Mouse (Mus musculus): Measurements from ENCODE around the gene Gas2l1. TPM values are rescaled to one million over a fixed set of nuclear protein-coding genes. Genes with fewer than 3 reads are reported as not detected.
A peak's percentile ranks its signal among the peaks of the same experiment; 100 is the strongest.

Gene Gas2l1
- total RNA-seq, 1 experiment: 40.9 TPM

DNA sequence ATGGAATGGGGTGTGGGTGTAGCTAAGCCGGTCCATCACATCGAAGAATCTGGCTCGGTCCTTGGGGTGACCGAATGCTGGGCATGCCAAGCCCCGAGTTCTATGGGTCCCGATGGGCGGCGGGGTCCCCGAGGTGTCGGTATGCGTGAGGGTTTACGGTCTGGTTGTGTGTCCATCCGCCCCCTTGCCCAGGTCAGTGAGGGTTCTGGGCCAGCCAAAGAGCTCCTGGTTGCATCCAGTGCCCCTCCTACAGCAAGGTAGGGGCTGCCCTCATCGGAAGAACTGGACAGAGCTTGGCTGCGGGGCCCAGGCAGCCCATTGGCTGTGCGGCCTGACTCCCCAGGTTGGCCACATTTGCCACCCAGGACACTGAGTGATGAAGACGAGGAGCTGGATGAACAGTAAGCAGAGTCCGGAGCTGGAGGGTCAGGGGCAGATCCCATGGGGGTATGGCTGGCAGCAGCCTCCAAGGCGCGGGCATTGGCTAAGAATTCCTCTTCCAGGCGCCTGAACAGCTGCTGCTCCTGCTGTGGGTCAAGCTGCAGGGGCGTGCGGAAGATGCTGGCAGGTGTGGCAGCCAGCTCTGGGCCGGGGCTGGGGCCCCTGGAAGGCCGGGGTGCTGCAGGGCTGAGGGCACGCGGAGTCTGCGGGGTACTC, 4.2 kb downstream of the Gas2l1 start:
- H3K36me3 ChIP-seq (ENCODE audit: control insufficient read depth, insufficient read depth, low read length, poor library complexity, severe bottlenecking): peaks cover 16% of the 10 kb centered on the region; the same call in 1 of the 2 replicates
- peaks cover 10 to 47% of the 10 kb centered on the region in 2 experiments for H3K4me1 ChIP-seq (ENCODE audit: control insufficient read depth in 2 of 2, insufficient read depth in 2 of 2, low read length in 2 of 2, poor library complexity in 1 of 2)
- peak overlapping the region; percentile 51 to 54; a peak in 3 of 4 replicates for H3K4me3 ChIP-seq (ENCODE audit: insufficient read depth in 1 of 2, low read depth in 1 of 2, low read length in 2 of 2, poor library complexity in 1 of 2, severe bottlenecking in 1 of 2)
- in situ Hi-C loops (cut with MboI; ENCODE audit: low sequenced_read_pairs in 2 of 2, unreplicated experiment in 2 of 2): no loop called here
- peak overlapping the region; percentile 71 for H3K9ac ChIP-seq (ENCODE audit: insufficient read depth, low read depth, low read length, poor library complexity, severe bottlenecking)
- no peak for TF ChIP-seq CHD2 (IDR thresholded peaks at IDR 0.05; ENCODE audit: low read depth, low read length)
- TF ChIP-seq ZC3H11A (IDR thresholded peaks at IDR 0.05; ENCODE audit: borderline replicate concordance, low read depth, low read length): no peak
- TF ChIP-seq MAFK (IDR thresholded peaks at IDR 0.05; ENCODE audit: insufficient read depth, low read depth, low read length): no peak
- TF ChIP-seq ZNF384 (IDR thresholded peaks at IDR 0.05; ENCODE audit: low read depth, low read length): no peak
- TF ChIP-seq HCFC1 (IDR thresholded peaks at IDR 0.05; ENCODE audit: borderline replicate concordance, insufficient read depth, low read length): no peak
- no peak for DNase-seq (ENCODE audit: low read depth, low spot score)
- H3K9me3 ChIP-seq (ENCODE audit: control insufficient read depth, insufficient read depth, low read depth, low read length): no peaks in the 10 kb centered on the region
- H3K27ac ChIP-seq (ENCODE audit: insufficient read depth, low read depth, low read length, poor library complexity, severe bottlenecking): no peak overlapping the region

GRCm38 (mm10) chr11:5059704-5060156, 5.4 kb downstream of the Gas2l1 start:
- H3K9ac ChIP-seq (ENCODE audit: insufficient read depth, low read depth, low read length, poor library complexity, severe bottlenecking): no peak overlapping the region; the same call in 1 of the 2 replicates
- DNase-seq (ENCODE audit: low read depth, low spot score): peak; percentile 67
- TF ChIP-seq CHD2 (IDR thresholded peaks at IDR 0.05; ENCODE audit: low read depth, low read length) (no peak), ZC3H11A (IDR thresholded peaks at IDR 0.05; ENCODE audit: borderline replicate concordance, low read depth, low read length) (no peak), HCFC1 (IDR thresholded peaks at IDR 0.05; ENCODE audit: borderline replicate concordance, insufficient read depth, low read length) (no peak), ZNF384 (IDR thresholded peaks at IDR 0.05; ENCODE audit: low read depth, low read length) (no peak), MAFK (IDR thresholded peaks at IDR 0.05; ENCODE audit: insufficient read depth, low read depth, low read length) (no peak)
- no peaks in the 10 kb centered on the region for H3K9me3 ChIP-seq (ENCODE audit: control insufficient read depth, insufficient read depth, low read depth, low read length)
- peaks cover 10 to 54% of the 10 kb centered on the region in 2 experiments for H3K4me1 ChIP-seq (ENCODE audit: control insufficient read depth in 2 of 2, insufficient read depth in 2 of 2, low read length in 2 of 2, poor library complexity in 1 of 2)
- in situ Hi-C loops (cut with MboI; ENCODE audit: low sequenced_read_pairs in 2 of 2, unreplicated experiment in 2 of 2): no loop called here
- no peak overlapping the region for H3K27ac ChIP-seq (ENCODE audit: insufficient read depth, low read depth, low read length, poor library complexity, severe bottlenecking)
- no peak overlapping the region for H3K4me3 ChIP-seq (ENCODE audit: insufficient read depth in 1 of 2, low read depth in 1 of 2, low read length in 2 of 2, poor library complexity in 1 of 2, severe bottlenecking in 1 of 2)
- H3K36me3 ChIP-seq (ENCODE audit: control insufficient read depth, insufficient read depth, low read length, poor library complexity, severe bottlenecking): peaks cover 16% of the 10 kb centered on the region; the same call in 1 of the 2 replicates

- Histone ChIP-seq H3K9ac (ENCODE audit: insufficient read depth, low read depth, low read length, poor library complexity, severe bottlenecking) (no peak overlapping the region), H3K27ac (ENCODE audit: insufficient read depth, low read depth, low read length, poor library complexity, severe bottlenecking) (no peak overlapping the region), H3K4me3 (ENCODE audit: insufficient read depth in 1 of 2, low read depth in 1 of 2, low read length in 2 of 2, poor library complexity in 1 of 2, severe bottlenecking in 1 of 2) (no peak overlapping the region), H3K4me1 (ENCODE audit: control insufficient read depth in 2 of 2, insufficient read depth in 2 of 2, low read length in 2 of 2, poor library complexity in 1 of 2) (peaks cover 10 to 54% of the 10 kb centered on the region in 2 experiments), H3K36me3 (ENCODE audit: control insufficient read depth, insufficient read depth, low read length, poor library complexity, severe bottlenecking) (peaks cover 16% of the 10 kb centered on the region; the same call in 1 of the 2 replicates), H3K9me3 (ENCODE audit: control insufficient read depth, insufficient read depth, low read depth, low read length) (no peaks in the 10 kb centered on the region)
- DNase-seq (ENCODE audit: low read depth, low spot score): no peak
- no peak for TF ChIP-seq MAFK (IDR thresholded peaks at IDR 0.05; ENCODE audit: insufficient read depth, low read depth, low read length)
- no peak for TF ChIP-seq HCFC1 (IDR thresholded peaks at IDR 0.05; ENCODE audit: borderline replicate concordance, insufficient read depth, low read length)
- no peak for TF ChIP-seq CHD2 (IDR thresholded peaks at IDR 0.05; ENCODE audit: low read depth, low read length)
- no peak for TF ChIP-seq ZNF384 (IDR thresholded peaks at IDR 0.05; ENCODE audit: low read depth, low read length)
- no peak for TF ChIP-seq ZC3H11A (IDR thresholded peaks at IDR 0.05; ENCODE audit: borderline replicate concordance, low read depth, low read length)
- in situ Hi-C loops (cut with MboI; ENCODE audit: low sequenced_read_pairs in 2 of 2, unreplicated experiment in 2 of 2): no loop called here
These were observed 5.9 kb downstream of the Gas2l1 start for GRCm38 (mm10) chr11:5059230-5059629.

GRCm38 (mm10) chr11:5058783-5059182, 6.3 kb downstream of the Gas2l1 start:
- no peak for DNase-seq (ENCODE audit: low read depth, low spot score)
- no peak overlapping the region for H3K9ac ChIP-seq (ENCODE audit: insufficient read depth, low read depth, low read length, poor library complexity, severe bottlenecking)
- peaks cover 10 to 52% of the 10 kb centered on the region in 2 experiments for H3K4me1 ChIP-seq (ENCODE audit: control insufficient read depth in 2 of 2, insufficient read depth in 2 of 2, low read length in 2 of 2, poor library complexity in 1 of 2)
- no peak overlapping the region for H3K4me3 ChIP-seq (ENCODE audit: insufficient read depth in 1 of 2, low read depth in 1 of 2, low read length in 2 of 2, poor library complexity in 1 of 2, severe bottlenecking in 1 of 2)
- H3K27ac ChIP-seq (ENCODE audit: insufficient read depth, low read depth, low read length, poor library complexity, severe bottlenecking): no peak overlapping the region
- no peak for TF ChIP-seq HCFC1 (IDR thresholded peaks at IDR 0.05; ENCODE audit: borderline replicate concordance, insufficient read depth, low read length)
- no peak for TF ChIP-seq ZC3H11A (IDR thresholded peaks at IDR 0.05; ENCODE audit: borderline replicate concordance, low read depth, low read length)
- no peak for TF ChIP-seq MAFK (IDR thresholded peaks at IDR 0.05; ENCODE audit: insufficient read depth, low read depth, low read length)
- no peak for TF ChIP-seq ZNF384 (IDR thresholded peaks at IDR 0.05; ENCODE audit: low read depth, low read length)
- no peak for TF ChIP-seq CHD2 (IDR thresholded peaks at IDR 0.05; ENCODE audit: low read depth, low read length)
- in situ Hi-C loops (cut with MboI; ENCODE audit: low sequenced_read_pairs in 2 of 2, unreplicated experiment in 2 of 2): no loop called here
- no peaks in the 10 kb centered on the region for H3K9me3 ChIP-seq (ENCODE audit: control insufficient read depth, insufficient read depth, low read depth, low read length)
- H3K36me3 ChIP-seq (ENCODE audit: control insufficient read depth, insufficient read depth, low read length, poor library complexity, severe bottlenecking): peaks cover 16% of the 10 kb centered on the region; the same call in 1 of the 2 replicates

All from ES-E14 (cell line).